Mouse (Mus musculus): ENCODE measurements around the gene Stag1. TPM values are rescaled to one million over a fixed set of nuclear protein-coding genes. Genes with fewer than 3 reads are reported as not detected.

Gene Stag1
- total RNA-seq, 2 experiments from 2014 or later = 65.0 to 66.2 TPM

- H3K27ac ChIP-seq = no peak overlapping the region
- no peak overlapping the region for H3K4me3 ChIP-seq
- intact Hi-C loops (cut with DNase I) = loop anchor here (2.0 to 10.0 kb wide), 4 partner anchors 272 to 462 kb away; partner anchors contain the start of gene Nck1
- peak; percentile 29 to 56 for DNase-seq (ENCODE audit: extremely low spot score in 1 of 2, low spot score in 2 of 2)
- peak; percentile 78 for TF ChIP-seq CTCF (IDR thresholded peaks at IDR 0.05)
Measured at GRCm38 (mm10) chr9:100917111-100917510, 319.5 kb downstream of the Stag1 start.

GRCm38 (mm10) chr9:100926629-100927028 is 329.0 kb downstream of the Stag1 start:
- DNase-seq (ENCODE audit: extremely low spot score in 1 of 2, low spot score in 2 of 2) = no peak
- no peak for TF ChIP-seq CTCF (IDR thresholded peaks at IDR 0.05)
- no peak overlapping the region for H3K27ac ChIP-seq
- intact Hi-C loops (cut with DNase I) = no loop called here
- no peak overlapping the region for H3K4me3 ChIP-seq

- Histone ChIP-seq H3K4me3 (no peak overlapping the region), H3K27ac (no peak overlapping the region)
- DNase-seq (ENCODE audit: extremely low spot score in 1 of 2, low spot score in 2 of 2) = no peak
- intact Hi-C loops (cut with DNase I) = no loop called here
- TF ChIP-seq CTCF (IDR thresholded peaks at IDR 0.05) = no peak
Measured at GRCm38 (mm10) chr9:100942042-100942441, 344.4 kb downstream of the Stag1 start.

GRCm38 (mm10) chr9:100944677-100945365 is 347.2 kb downstream of the Stag1 start:
- intact Hi-C loops (cut with DNase I) = no loop called here
- H3K4me3 ChIP-seq = no peak overlapping the region
- no peak for TF ChIP-seq CTCF (IDR thresholded peaks at IDR 0.05)
- no peak overlapping the region for H3K27ac ChIP-seq
- DNase-seq (ENCODE audit: extremely low spot score in 1 of 2, low spot score in 2 of 2) = no peak

- DNase-seq (ENCODE audit: extremely low spot score in 1 of 2, low spot score in 2 of 2) = no peak
- no peak overlapping the region for H3K4me3 ChIP-seq
- intact Hi-C loops (cut with DNase I) = no loop called here
- no peak overlapping the region for H3K27ac ChIP-seq
- TF ChIP-seq CTCF (IDR thresholded peaks at IDR 0.05) = no peak
Measured at GRCm38 (mm10) chr9:100951481-100951880, 353.9 kb downstream of the Stag1 start.

DNA sequence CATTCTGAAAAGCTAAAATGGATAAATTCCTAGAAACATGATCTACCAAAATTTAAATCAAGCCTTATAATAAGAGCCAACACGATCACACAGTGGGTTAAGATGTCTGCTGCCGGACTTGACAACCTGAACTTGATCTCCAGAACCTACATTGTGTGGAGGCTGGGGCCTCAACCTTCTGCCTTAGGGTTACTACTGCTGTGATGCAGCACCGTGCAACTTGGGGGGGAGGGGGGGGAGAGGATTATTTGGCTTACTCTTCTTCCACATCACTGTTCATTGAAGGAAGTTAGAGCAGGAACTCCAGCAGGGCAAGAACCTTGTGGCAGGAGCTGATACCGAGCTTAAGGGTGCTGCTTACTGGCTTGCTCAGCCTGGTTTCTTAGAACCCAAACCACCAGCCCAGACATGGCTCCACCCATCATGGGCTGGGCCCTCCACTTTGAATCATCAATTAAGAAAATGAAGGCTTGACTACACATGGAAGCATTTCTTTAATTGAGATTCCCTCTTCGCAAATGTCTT is 365.4 kb downstream of the Stag1 start:
- DNase-seq (ENCODE audit: extremely low spot score in 1 of 2, low spot score in 2 of 2) = no peak
- TF ChIP-seq CTCF (IDR thresholded peaks at IDR 0.05) = no peak
- intact Hi-C loops (cut with DNase I) = no loop called here
- H3K4me3 ChIP-seq = no peak overlapping the region
- no peak overlapping the region for H3K27ac ChIP-seq

GRCm38 (mm10) chr9:100963428-100963912 is 365.9 kb downstream of the Stag1 start:
- Histone ChIP-seq H3K4me3 (no peak overlapping the region), H3K27ac (no peak overlapping the region)
- no peak for DNase-seq (ENCODE audit: extremely low spot score in 1 of 2, low spot score in 2 of 2)
- TF ChIP-seq CTCF (IDR thresholded peaks at IDR 0.05) = no peak
- intact Hi-C loops (cut with DNase I) = no loop called here

- no peak overlapping the region for H3K4me3 ChIP-seq
- TF ChIP-seq CTCF (IDR thresholded peaks at IDR 0.05) = no peak
- DNase-seq (ENCODE audit: extremely low spot score in 1 of 2, low spot score in 2 of 2) = no peak
- H3K27ac ChIP-seq = no peak overlapping the region
- intact Hi-C loops (cut with DNase I) = no loop called here
Measured at GRCm38 (mm10) chr9:100964106-100964505, 366.5 kb downstream of the Stag1 start.

- DNase-seq (ENCODE audit: extremely low spot score in 1 of 2, low spot score in 2 of 2) = no peak
- no peak for TF ChIP-seq CTCF (IDR thresholded peaks at IDR 0.05)
- intact Hi-C loops (cut with DNase I) = no loop called here
- Histone ChIP-seq H3K27ac (no peak overlapping the region), H3K4me3 (no peak overlapping the region)
Measured at GRCm38 (mm10) chr9:100969461-100969860, 371.9 kb downstream of the Stag1 start.

GRCm38 (mm10) chr9:100978666-100979065 is 381.1 kb downstream of the Stag1 start:
- H3K27ac ChIP-seq = no peak overlapping the region
- no peak for TF ChIP-seq CTCF (IDR thresholded peaks at IDR 0.05)
- no peak for DNase-seq (ENCODE audit: extremely low spot score in 1 of 2, low spot score in 2 of 2)
- intact Hi-C loops (cut with DNase I) = no loop called here
- H3K4me3 ChIP-seq = no peak overlapping the region

GRCm38 (mm10) chr9:100979260-100979659 is 381.7 kb downstream of the Stag1 start:
- intact Hi-C loops (cut with DNase I) = no loop called here
- no peak overlapping the region for H3K4me3 ChIP-seq
- H3K27ac ChIP-seq = no peak overlapping the region
- no peak for TF ChIP-seq CTCF (IDR thresholded peaks at IDR 0.05)
- DNase-seq (ENCODE audit: extremely low spot score in 1 of 2, low spot score in 2 of 2) = no peak

- DNase-seq (ENCODE audit: extremely low spot score in 1 of 2, low spot score in 2 of 2) = no peak
- intact Hi-C loops (cut with DNase I) = no loop called here
- Histone ChIP-seq H3K4me3 (no peak overlapping the region), H3K27ac (no peak overlapping the region)
- TF ChIP-seq CTCF (IDR thresholded peaks at IDR 0.05) = no peak
Measured at GRCm38 (mm10) chr9:100982786-100983185, 385.2 kb downstream of the Stag1 start.
